Mouse (Mus musculus): Measurements from ENCODE around the gene 1700028K03Rik.

Gene 1700028K03Rik

GRCm38 (mm10) chr5:107545927-107546326 lies 11.4 kb downstream of the 1700028K03Rik start:
- DNase-seq (ENCODE audit: low spot score): no peak

- DNase-seq (ENCODE audit: low spot score): no peak
Observed at GRCm38 (mm10) chr5:107547955-107548354, 13.4 kb downstream of the 1700028K03Rik start.

GRCm38 (mm10) chr5:107548444-107548843 lies 13.9 kb downstream of the 1700028K03Rik start:
- DNase-seq (ENCODE audit: low spot score): no peak

- no peak for DNase-seq (ENCODE audit: low spot score)
Observed at GRCm38 (mm10) chr5:107554336-107554735, 19.8 kb downstream of the 1700028K03Rik start.

- DNase-seq (ENCODE audit: low spot score): no peak
Observed at GRCm38 (mm10) chr5:107556969-107557368, 22.5 kb downstream of the 1700028K03Rik start.

GRCm38 (mm10) chr5:107569148-107569547 lies 34.6 kb downstream of the 1700028K03Rik start:
- DNase-seq (ENCODE audit: low spot score): no peak

GRCm38 (mm10) chr5:107597301-107598077 lies 63.0 kb downstream of the 1700028K03Rik start, which contains the start of the genes Rpap2 and Glmn:
Gene Rpap2, plus strand, starts transcription at chr5:107597373.
Gene Glmn, minus strand, starts transcription at chr5:107597888.
- peak; percentile 84 for DNase-seq (ENCODE audit: low spot score)

- peak; percentile 14 for DNase-seq (ENCODE audit: low spot score)
Observed at GRCm38 (mm10) chr5:107598380-107598779, 63.9 kb downstream of the 1700028K03Rik start.

Measured in embryo, embryonic 10 days (tissue).